Mouse (Mus musculus) megakaryocyte, embryonic 14.5 days (primary cell): ENCODE data around the gene Ptpra.

ENCODE experiments used
- FLI1 ChIP-seq: IDR thresholded peaks from 2 replicates; pipeline ENCODE4 v1.6.1; 2012; ENCODE audit warnings: low read length, inconsistent platforms, mixed read lengths
- GATA1 ChIP-seq: IDR thresholded peaks from 3 replicates; pipeline ENCODE4 v1.6.1; 2012; ENCODE audit warnings: mixed read lengths, low read length, inconsistent platforms, borderline replicate concordance

DNA sequence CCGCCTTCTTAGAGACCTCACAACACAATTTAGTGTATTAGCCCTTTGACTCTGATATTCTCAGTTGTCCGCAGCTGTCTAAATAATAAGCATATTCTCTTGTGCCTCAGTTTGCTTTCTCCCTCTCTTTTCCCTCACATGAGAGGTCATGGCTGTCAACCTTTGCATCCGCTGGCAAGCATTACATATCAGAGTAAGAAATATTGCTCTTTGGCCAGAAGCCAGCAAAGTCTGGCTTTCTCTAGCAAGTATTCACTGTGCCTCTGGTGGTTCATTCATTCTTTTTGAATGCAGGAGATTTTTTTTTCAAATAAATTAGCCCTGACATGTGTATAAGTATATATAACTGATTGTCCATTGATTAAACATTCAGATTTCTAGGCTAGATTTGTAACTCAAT, 49.5 kb downstream of the Ptpra start:
- TF ChIP-seq FLI1 (no peak), GATA1 (no peak)
